Mouse (Mus musculus): Measurements from ENCODE around the gene Tjp2.

DNA sequence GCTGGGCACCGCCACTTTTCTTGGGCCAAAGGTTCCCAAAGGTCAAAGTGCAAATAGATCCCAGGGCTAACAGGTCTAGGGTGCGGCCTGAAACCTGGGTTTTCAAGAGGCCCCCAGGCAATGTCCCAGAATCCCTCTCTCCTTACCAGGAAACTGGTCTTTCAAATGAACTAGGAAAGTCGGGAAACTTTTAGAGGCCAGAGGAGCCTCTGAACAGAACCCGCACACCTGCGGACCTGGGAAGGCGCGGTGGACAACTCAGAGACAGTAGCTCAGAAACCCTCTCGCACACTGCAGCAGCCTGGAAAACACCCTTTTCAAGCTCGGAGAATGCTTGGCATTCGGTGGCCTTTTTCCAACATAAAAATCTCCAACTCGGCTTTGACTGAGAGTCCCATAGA, 979 bp downstream of the Tjp2 start:
- TF ChIP-seq CTCF (IDR thresholded peaks at IDR 0.05; ENCODE audit: borderline replicate concordance, extremely low read depth, insufficient read depth, insufficient read length) = no peak
- no peak for TF ChIP-seq POLR2A (IDR thresholded peaks at IDR 0.05; ENCODE audit: borderline replicate concordance, extremely low read depth, insufficient read depth, insufficient read length, poor library complexity, severe bottlenecking)
